Mouse (Mus musculus) embryonic facial prominence, embryonic 15.5 days (tissue): ENCODE measurements around the gene Sdhd. TPM values are rescaled to one million over a fixed set of nuclear protein-coding genes. Genes with fewer than 3 reads are reported as not detected.
A peak's percentile ranks its signal among the peaks of the same experiment; 100 is the strongest.

Source experiments
- ATAC-seq: fragments of 200-750 bp; cut with Nextera tagmentation; 2 replicates; pipeline ENCODE4 v1.8.0; 2017; ENCODE audit warnings: low read depth, moderate TSS enrichment; ENCODE audit not compliant: insufficient number of reproducible peaks, low FRiP score, low TSS enrichment
- H3K27ac ChIP-seq: fragments of 300-500 bp; sonication (generic); replicated peaks from 2 replicates; pipeline ENCODE4 v1.5.1; 2015; ENCODE audit warnings: mild to moderate bottlenecking, inconsistent platforms
- H3K27me3 ChIP-seq: fragments of 300-500 bp; sonication (generic); 2 replicates; pipeline ENCODE4 v1.6.1; 2015; ENCODE audit warnings: inconsistent platforms
- H3K36me3 ChIP-seq: fragments of 300-500 bp; sonication (generic); 2 replicates; pipeline ENCODE4 v1.6.1; 2015; ENCODE audit warnings: mild to moderate bottlenecking, inconsistent platforms
- H3K4me1 ChIP-seq: fragments of 300-500 bp; sonication (generic); 2 replicates; pipeline ENCODE4 v1.6.1; 2015; ENCODE audit warnings: inconsistent platforms
- H3K4me2 ChIP-seq: fragments of 300-500 bp; sonication (generic); replicated peaks from 2 replicates; pipeline ENCODE4 v1.6.1; 2015; ENCODE audit warnings: mild to moderate bottlenecking, inconsistent platforms
- H3K4me3 ChIP-seq: fragments of 300-500 bp; sonication (generic); replicated peaks from 2 replicates; pipeline ENCODE4 v1.5.1; 2015; ENCODE audit warnings: mild to moderate bottlenecking, inconsistent platforms
- H3K9ac ChIP-seq: fragments of 300-500 bp; sonication (generic); 2 replicates; pipeline ENCODE4 v1.6.1; 2015; ENCODE audit warnings: inconsistent platforms
- H3K9me3 ChIP-seq: fragments of 300-500 bp; sonication (generic); replicated peaks from 2 replicates; pipeline ENCODE4 v1.6.1; 2016; ENCODE audit warnings: inconsistent platforms
- WGBS: fragments of 180-500 bp; shearing (Covaris S2); methylation state at CpG from one replicate; pipeline ENCODE4 v1.1.7; 2015; 5-methylcytosine and 5-hydroxymethylcytosine counted together
- polyA plus RNA-seq: library from polyadenylated mRNA; unstranded; fragments of >200 nt; fragmentation: Nextera tagmentation; extraction: Ambion mirVana; gene quantifications from 2 replicates; pipeline ENCODE4 v1.2.1, GENCODE M21; 2015

Gene Sdhd
- polyA plus RNA-seq, 1 experiment from 2014 or later = 249 TPM

DNA sequence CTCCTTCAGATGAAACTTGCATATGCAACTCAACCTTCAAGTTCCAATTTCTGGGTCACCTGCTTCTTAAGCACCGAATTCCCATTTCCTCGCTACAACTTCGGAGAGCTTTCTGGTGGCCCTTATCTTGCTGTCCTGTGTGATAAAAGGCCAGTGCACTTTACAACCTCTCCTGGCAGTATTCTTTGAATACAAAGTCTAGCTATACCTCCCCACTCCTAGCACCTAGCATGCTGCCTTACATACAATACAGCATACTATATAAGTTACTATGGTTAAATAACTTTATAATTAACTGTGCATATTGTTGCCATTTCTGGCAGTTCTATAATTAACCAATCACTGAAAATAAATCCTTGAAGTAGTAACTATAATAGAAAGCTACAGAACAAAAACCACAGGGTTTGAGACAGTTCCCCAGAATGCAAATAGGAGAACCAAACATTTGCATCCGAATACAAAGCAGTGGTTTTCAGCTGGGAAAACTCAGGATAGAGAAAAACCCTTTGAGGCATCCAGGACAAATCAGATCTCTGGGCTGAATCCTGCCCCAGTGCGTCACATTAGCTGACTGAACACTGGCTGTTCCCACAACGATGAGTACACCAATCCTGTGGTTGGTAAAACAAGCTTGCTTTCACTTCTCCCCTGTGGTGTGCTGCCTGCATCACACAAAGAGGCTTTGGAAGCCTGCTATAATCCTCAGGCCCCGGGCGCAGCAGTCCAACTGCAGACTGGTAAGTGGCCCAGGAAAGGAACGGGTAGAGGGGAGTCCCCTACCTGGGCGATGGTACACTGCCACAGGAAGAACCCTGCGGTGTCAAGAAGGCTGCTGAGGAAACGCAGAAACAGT, 49.1 kb downstream of the Sdhd start, which contains the start of gene Il18:
Il18 (plus strand) TSS at position 587 of the 853 bp plus-strand sequence.
- no peaks in the 10 kb centered on the region for H3K27me3 ChIP-seq
- no peaks in the 10 kb centered on the region for H3K9me3 ChIP-seq
- H3K36me3 ChIP-seq = no peaks in the 10 kb centered on the region
- H3K9ac ChIP-seq = peak within 1 kb of the TSS; percentile 19; the same call in 1 of the 2 replicates
- peaks cover 8% of the 10 kb centered on the region; the same call in 1 of the 2 replicates for H3K4me1 ChIP-seq
- peak; percentile 39; the same call in 1 of the 2 replicates for ATAC-seq
- peak within 1 kb of the TSS; percentile 51; the same call in 1 of the 2 replicates for H3K27ac ChIP-seq
- peak within 1 kb of the TSS; percentile 42 for H3K4me2 ChIP-seq
- peak within 1 kb of the TSS; percentile 14 for H3K4me3 ChIP-seq
- 26% methylated on average over 12 of the region's 12 CpGs for WGBS

DNA sequence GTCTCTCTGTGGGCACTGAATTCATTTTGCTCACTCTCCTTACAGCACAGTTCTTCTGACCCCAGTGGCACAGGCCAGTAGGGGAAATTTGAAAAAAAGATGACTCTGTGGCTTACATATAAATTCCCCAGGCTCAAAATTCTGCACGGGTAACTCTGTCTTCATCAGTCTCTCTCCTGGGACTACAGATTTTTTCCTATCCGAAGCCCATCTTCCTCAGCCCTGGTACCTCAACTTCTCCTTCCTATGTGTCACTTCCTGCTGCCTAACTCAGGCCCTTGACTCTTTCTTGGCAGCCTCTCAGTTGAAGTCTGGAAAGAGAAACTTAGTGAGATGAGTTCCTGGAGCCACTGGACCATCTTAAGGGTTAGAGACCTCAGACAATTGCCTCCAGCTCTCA, 50.1 kb downstream of the Sdhd start:
- 71% methylated on average over 2 of the region's 2 CpGs for WGBS
- H3K27ac ChIP-seq = no peak overlapping the region
- H3K4me3 ChIP-seq = no peak overlapping the region
- H3K9ac ChIP-seq = no peak overlapping the region
- H3K36me3 ChIP-seq = no peaks in the 10 kb centered on the region
- peaks cover 8% of the 10 kb centered on the region; the same call in 1 of the 2 replicates for H3K4me1 ChIP-seq
- no peak overlapping the region for H3K4me2 ChIP-seq
- H3K27me3 ChIP-seq = no peaks in the 10 kb centered on the region
- H3K9me3 ChIP-seq = no peaks in the 10 kb centered on the region
- ATAC-seq = no peak

DNA sequence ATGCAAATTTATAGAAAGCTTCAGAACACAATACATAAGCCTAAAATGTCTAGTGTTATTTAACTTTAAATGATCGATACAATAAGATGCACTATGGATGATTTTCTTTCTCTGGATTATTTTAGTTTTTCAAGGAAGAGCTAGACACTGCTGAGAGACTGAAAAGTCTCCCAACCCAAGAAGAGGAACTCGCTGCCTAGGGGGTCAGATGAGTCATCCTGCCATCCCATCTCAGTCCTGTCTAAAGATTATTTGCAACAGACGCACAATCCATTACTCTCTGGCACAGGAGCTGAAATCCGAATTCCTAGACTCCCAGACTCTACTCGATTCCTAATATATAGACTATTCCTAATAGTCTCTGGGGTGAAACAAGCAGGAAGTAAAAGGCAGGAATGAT, 51.4 kb downstream of the Sdhd start:
- Histone ChIP-seq H3K27ac (no peak overlapping the region), H3K27me3 (no peaks in the 10 kb centered on the region), H3K9me3 (no peaks in the 10 kb centered on the region), H3K4me3 (no peak overlapping the region), H3K4me1 (peaks cover 8% of the 10 kb centered on the region; the same call in 1 of the 2 replicates), H3K9ac (no peak overlapping the region), H3K4me2 (no peak overlapping the region), H3K36me3 (no peaks in the 10 kb centered on the region)
- ATAC-seq = no peak
- 51% methylated on average over 5 of the region's 5 CpGs for WGBS

DNA sequence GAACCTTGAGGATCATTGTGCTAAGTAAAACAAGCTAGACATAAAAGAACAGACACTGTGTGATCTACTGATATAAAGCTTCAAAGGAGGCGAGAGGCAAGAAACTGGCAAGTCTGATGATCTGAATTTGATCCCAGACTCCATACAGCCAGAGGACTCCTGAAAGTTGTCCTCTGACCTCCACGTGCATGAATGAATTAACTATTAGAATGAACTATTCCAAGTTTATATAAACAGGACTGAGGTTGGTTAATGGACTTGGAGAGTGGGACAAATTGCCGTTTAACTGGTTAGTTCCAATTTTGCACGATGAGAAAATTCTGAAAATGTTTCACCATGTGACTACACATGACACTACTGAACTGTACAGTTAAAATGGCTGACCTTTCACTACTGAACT, 54.7 kb downstream of the Sdhd start:
- ATAC-seq = no peak
- Histone ChIP-seq H3K9me3 (no peaks in the 10 kb centered on the region), H3K9ac (no peak overlapping the region), H3K4me1 (no peaks in the 10 kb centered on the region), H3K4me2 (no peak overlapping the region), H3K4me3 (no peak overlapping the region), H3K27ac (no peak overlapping the region), H3K27me3 (no peaks in the 10 kb centered on the region), H3K36me3 (no peaks in the 10 kb centered on the region)
- 76% methylated on average over 4 of the region's 4 CpGs for WGBS

DNA sequence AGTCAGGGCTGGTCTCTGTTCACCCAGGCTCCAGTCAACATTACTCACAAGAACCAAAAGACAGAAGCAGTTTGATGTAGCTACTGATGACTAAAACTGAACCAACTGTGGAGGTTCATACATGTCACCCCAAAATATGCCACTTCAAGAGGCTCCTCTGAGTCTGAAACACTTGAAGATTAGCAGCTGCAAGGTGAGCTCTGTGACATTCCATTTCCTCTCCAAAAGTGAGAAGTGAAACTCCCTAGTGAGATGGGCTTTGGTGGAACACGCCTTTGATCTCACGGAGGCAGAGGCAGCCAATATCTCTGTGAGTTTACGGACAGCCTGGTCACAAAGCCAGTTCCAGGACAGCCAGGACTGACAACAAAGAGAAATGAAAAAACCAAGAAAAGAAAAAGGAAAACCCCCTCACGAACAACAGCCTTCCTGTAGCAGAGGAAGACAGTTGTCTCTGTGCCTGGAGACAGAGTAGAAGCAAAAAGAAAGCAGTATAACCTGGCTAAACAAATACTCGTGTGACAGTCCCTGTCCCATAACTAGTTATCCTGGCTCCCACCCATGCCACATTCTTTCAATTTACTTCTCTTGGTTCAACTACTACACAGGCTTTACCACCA, 55.6 kb downstream of the Sdhd start:
- no peak overlapping the region for H3K4me2 ChIP-seq
- WGBS = 37% methylated on average over 5 of the region's 5 CpGs

More for the DNA sequence above, 55.6 kb downstream of the Sdhd start:
- H3K4me3 ChIP-seq = no peak overlapping the region
- H3K9ac ChIP-seq = no peak overlapping the region
- H3K9me3 ChIP-seq = no peaks in the 10 kb centered on the region
- no peaks in the 10 kb centered on the region for H3K4me1 ChIP-seq
- no peaks in the 10 kb centered on the region for H3K27me3 ChIP-seq
- no peaks in the 10 kb centered on the region for H3K36me3 ChIP-seq
- no peak overlapping the region for H3K27ac ChIP-seq
- ATAC-seq = no peak

Other genes starting within 250 kb of the Sdhd start
- gene Plet1, start 109.3 kb downstream of the Sdhd start, polyA plus RNA-seq = 11.7 and 15.6 TPM in 2 replicates
- 68.0 and 75.7 TPM in 2 replicates for gene Pts, start 75.1 kb downstream of the Sdhd start, polyA plus RNA-seq
- 6.5 and 7.9 TPM in 2 replicates for gene Il18, start 49.0 kb downstream of the Sdhd start, polyA plus RNA-seq
- 0.08 and 0.52 TPM in 2 replicates for gene Bco2, start 48.6 kb downstream of the Sdhd start, polyA plus RNA-seq
- gene Tex12, start 42.5 kb downstream of the Sdhd start, polyA plus RNA-seq = not detected in 2 replicates
- gene Timm8b, start 98 bp upstream of the Sdhd start, polyA plus RNA-seq = 208 and 217 TPM in 2 replicates
- gene Pih1d2, start 13.5 kb upstream of the Sdhd start, polyA plus RNA-seq = 8.8 and 12.8 TPM in 2 replicates
- gene Nkapd1, start 13.7 kb upstream of the Sdhd start, polyA plus RNA-seq = 23.1 and 25.2 TPM in 2 replicates
- 50.1 and 51.3 TPM in 2 replicates for gene Dlat, start 56.0 kb upstream of the Sdhd start, polyA plus RNA-seq
- 13.7 and 17.2 TPM in 2 replicates for gene Dixdc1, start 135.7 kb upstream of the Sdhd start, polyA plus RNA-seq
- 9.5 TPM in 2 replicates for gene 2310030G06Rik, start 142.7 kb upstream of the Sdhd start, polyA plus RNA-seq
- gene Cryab, start 147.5 kb upstream of the Sdhd start, polyA plus RNA-seq = 139 and 178 TPM in 2 replicates
- 61.2 and 79.5 TPM in 2 replicates for gene Hspb2, start 148.5 kb upstream of the Sdhd start, polyA plus RNA-seq
- 10.8 and 11.3 TPM in 2 replicates for gene Fdxacb1, start 164.4 kb upstream of the Sdhd start, polyA plus RNA-seq
- gene Alg9, start 171.2 kb upstream of the Sdhd start, polyA plus RNA-seq = 33.9 and 35.2 TPM in 2 replicates
- gene 1110032A03Rik, start 171.7 kb upstream of the Sdhd start, polyA plus RNA-seq = 39.9 and 51.9 TPM in 2 replicates
- gene Ppp2r1b, start 241.5 kb upstream of the Sdhd start, polyA plus RNA-seq = 54.3 and 58.9 TPM in 2 replicates